Mouse (Mus musculus) neural tube, embryonic 11.5 days (tissue): ENCODE results near the gene Bag5. TPM values are rescaled to one million over a fixed set of nuclear protein-coding genes. Genes with fewer than 3 reads are reported as not detected.

Experiments used
- ATAC-seq: fragments of 200-750 bp; cut with Nextera tagmentation; 2 replicates; pipeline ENCODE4 v1.8.0; 2017; ENCODE audit warnings: moderate number of reproducible peaks, mild to moderate bottlenecking, moderate TSS enrichment, moderate library complexity; ENCODE audit not compliant: insufficient read depth, low FRiP score, low TSS enrichment
- DNase-seq: peaks from one replicate; pipeline ENCODE4 v3.0.0-alpha.2; 2015; ENCODE audit warnings: low spot score
- H3K27ac ChIP-seq: fragments of 300-500 bp; sonication (generic); 2 replicates; pipeline ENCODE4 v1.5.1; 2014; ENCODE audit warnings: low read depth, mild to moderate bottlenecking, low read length
- H3K27me3 ChIP-seq: fragments of 300-500 bp; sonication (generic); 2 replicates; pipeline ENCODE4 v1.6.1; 2014; ENCODE audit warnings: mild to moderate bottlenecking, low read length, mixed read lengths; ENCODE audit not compliant: control insufficient read depth, insufficient read depth
- H3K36me3 ChIP-seq: fragments of 300-500 bp; sonication (generic); 2 replicates; pipeline ENCODE4 v1.6.1; 2014; ENCODE audit warnings: mild to moderate bottlenecking, low read length, moderate library complexity, mixed read lengths; ENCODE audit not compliant: control insufficient read depth, insufficient read depth
- H3K4me1 ChIP-seq: fragments of 300-500 bp; sonication (generic); 2 replicates; pipeline ENCODE4 v1.6.1; 2014; ENCODE audit warnings: low read length, mixed read lengths; ENCODE audit not compliant: control insufficient read depth, insufficient read depth
- H3K4me2 ChIP-seq: fragments of 300-500 bp; sonication (generic); 2 replicates; pipeline ENCODE4 v1.6.1; 2014; ENCODE audit warnings: low read depth, mild to moderate bottlenecking, moderate library complexity
- H3K4me3 ChIP-seq: fragments of 300-500 bp; sonication (generic); 2 replicates; pipeline ENCODE4 v1.5.1; 2014; ENCODE audit warnings: low read depth, low read length
- H3K9ac ChIP-seq: fragments of 300-500 bp; sonication (generic); 2 replicates; pipeline ENCODE4 v1.6.1; 2014; ENCODE audit warnings: mild to moderate bottlenecking, low read length
- H3K9me3 ChIP-seq: fragments of 300-500 bp; sonication (generic); 2 replicates; pipeline ENCODE4 v1.6.1; 2016; ENCODE audit warnings: low read length; ENCODE audit not compliant: control insufficient read depth
- WGBS: fragments of 180-500 bp; shearing (Covaris S2); extraction: QIAGEN DNeasy Blood & Tissue Kit; methylation state at CpG from one replicate; pipeline ENCODE4 v1.1.7; 2014; 5-methylcytosine and 5-hydroxymethylcytosine counted together
- polyA plus RNA-seq: library from polyadenylated mRNA; unstranded; fragments of >200 nt; fragmentation: Nextera tagmentation; extraction: Ambion mirVana; gene quantifications from 2 replicates; pipeline ENCODE4 v1.2.1, GENCODE M21; 2014

Bag5 gene
- polyA plus RNA-seq, 1 experiment from 2014 or later = 60.0 TPM

DNA sequence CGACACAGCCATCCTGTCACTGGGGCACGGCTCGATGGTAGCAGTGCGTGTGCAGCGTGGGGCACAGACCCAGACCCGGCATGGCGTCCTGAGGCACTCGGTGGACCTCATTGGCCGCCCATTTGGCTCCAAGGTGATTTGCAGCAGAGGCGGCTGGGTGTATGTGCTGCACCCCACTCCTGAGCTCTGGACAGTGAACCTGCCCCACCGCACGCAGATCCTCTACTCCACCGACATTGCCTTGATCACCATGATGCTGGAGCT is 34.5 kb downstream of the Bag5 start:
- WGBS = 11% methylated on average over 13 of the region's 13 CpGs
- H3K4me1 ChIP-seq = peaks cover 16% of the 10 kb centered on the region

DNA sequence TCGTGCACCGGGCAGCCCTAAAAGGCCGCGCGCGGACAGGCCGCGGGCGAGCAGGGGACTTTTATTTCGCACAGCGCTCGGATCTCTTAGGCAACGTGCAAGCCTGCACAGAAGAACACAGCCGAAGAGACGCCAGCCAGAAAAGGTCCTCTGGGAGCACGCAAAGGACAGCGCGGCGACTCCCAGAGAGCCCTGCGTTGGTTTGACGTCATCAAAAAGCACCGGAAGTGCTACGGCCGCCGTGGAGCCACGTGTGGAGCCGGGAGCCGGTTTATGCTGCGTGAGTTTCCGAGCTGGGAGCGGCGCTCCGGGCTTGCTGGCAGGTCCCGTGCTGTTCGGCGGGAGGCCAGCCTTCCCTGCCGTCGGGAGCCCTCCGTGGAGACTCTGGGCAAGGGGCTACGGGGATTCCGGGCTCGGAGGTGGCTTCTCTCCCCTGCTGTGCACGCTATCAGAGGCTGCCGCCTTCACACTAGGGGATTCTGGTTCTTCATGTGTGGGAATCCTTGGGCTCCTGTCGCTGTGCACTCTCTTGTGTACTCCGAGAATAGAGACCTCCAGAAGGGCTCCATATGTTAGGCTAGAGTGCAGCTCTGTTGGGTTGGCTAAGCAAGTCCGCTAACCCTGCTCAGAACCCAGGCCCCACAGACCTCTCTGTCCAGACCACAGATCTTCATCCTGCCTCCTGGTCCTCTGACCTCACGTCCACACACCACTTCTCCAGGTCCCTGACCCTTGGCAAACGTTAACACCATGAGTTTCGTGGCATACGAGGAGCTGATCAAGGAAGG is 35.0 kb downstream of the Bag5 start, which contains the start of gene Trmt61a:
TSS of gene Trmt61a (plus strand) at position 224 of the 788 bp plus-strand sequence.
- H3K9me3 ChIP-seq = no peaks in the 10 kb centered on the region
- H3K27me3 ChIP-seq = peaks cover 6% of the 10 kb centered on the region
- ATAC-seq (peak; percentile 84), DNase-seq (peak; percentile 94)
- peaks cover 16% of the 10 kb centered on the region for H3K4me1 ChIP-seq
- H3K27ac ChIP-seq = peak within 1 kb of the TSS; percentile 90
- peak within 1 kb of the TSS; percentile 93 for H3K4me3 ChIP-seq
- under 1% methylated on average over 51 of the region's 51 CpGs for whole genome bisulfite sequencing
- peaks cover 3% of the 10 kb centered on the region for H3K36me3 ChIP-seq
- peak within 1 kb of the TSS; percentile 93 for H3K4me2 ChIP-seq
- H3K9ac ChIP-seq = peak within 1 kb of the TSS; percentile 78

More for the DNA sequence above, 34.5 kb downstream of the Bag5 start:
- ATAC-seq = 0 out of 2 replicates have a peak, but pooled peaks have one; percentile 8
- H3K27me3 ChIP-seq = peaks cover 4% of the 10 kb centered on the region
- no peaks in the 10 kb centered on the region for H3K9me3 ChIP-seq
- peaks cover 3% of the 10 kb centered on the region for H3K36me3 ChIP-seq
- H3K4me2 ChIP-seq = peak overlapping the region; percentile 93
- DNase-seq = no peak
- no peak overlapping the region for H3K27ac ChIP-seq
- H3K9ac ChIP-seq = peak overlapping the region; percentile 78
- peak overlapping the region; percentile 93 for H3K4me3 ChIP-seq

DNA sequence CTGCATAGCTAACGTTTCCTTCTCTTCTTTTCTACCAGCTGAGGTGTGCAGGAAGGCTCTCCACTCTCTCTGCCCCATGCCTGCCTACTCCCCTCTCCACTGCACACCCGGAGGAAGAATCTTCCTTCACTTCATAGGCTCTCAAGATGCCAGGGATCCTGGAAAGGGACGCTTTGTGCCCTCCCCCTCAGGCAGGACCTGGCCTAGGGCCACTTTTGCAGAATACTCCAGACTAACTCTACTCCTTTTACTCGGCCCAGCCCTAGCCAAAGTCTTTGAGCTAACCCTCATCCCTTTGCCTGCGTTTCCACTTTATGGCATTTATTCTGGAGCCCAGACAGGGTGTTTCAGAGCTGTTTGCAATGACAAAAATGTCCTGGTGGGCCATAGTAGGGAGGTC is 35.6 kb downstream of the Bag5 start:
- H3K36me3 ChIP-seq = peaks cover under 1% of the 10 kb centered on the region; the same call in 1 of the 2 replicates
- DNase-seq = no peak
- H3K4me1 ChIP-seq = peaks cover 20% of the 10 kb centered on the region
- H3K27ac ChIP-seq = peak overlapping the region; percentile 90
- H3K27me3 ChIP-seq = peaks cover 6% of the 10 kb centered on the region
- H3K9ac ChIP-seq = peak overlapping the region; percentile 78
- H3K4me3 ChIP-seq = peak overlapping the region; percentile 93
- ATAC-seq = no peak; the same call in 1 of the 2 replicates
- 14% methylated on average over 5 of the region's 5 CpGs for WGBS
- no peaks in the 10 kb centered on the region for H3K9me3 ChIP-seq
- peak overlapping the region; percentile 93 for H3K4me2 ChIP-seq

DNA sequence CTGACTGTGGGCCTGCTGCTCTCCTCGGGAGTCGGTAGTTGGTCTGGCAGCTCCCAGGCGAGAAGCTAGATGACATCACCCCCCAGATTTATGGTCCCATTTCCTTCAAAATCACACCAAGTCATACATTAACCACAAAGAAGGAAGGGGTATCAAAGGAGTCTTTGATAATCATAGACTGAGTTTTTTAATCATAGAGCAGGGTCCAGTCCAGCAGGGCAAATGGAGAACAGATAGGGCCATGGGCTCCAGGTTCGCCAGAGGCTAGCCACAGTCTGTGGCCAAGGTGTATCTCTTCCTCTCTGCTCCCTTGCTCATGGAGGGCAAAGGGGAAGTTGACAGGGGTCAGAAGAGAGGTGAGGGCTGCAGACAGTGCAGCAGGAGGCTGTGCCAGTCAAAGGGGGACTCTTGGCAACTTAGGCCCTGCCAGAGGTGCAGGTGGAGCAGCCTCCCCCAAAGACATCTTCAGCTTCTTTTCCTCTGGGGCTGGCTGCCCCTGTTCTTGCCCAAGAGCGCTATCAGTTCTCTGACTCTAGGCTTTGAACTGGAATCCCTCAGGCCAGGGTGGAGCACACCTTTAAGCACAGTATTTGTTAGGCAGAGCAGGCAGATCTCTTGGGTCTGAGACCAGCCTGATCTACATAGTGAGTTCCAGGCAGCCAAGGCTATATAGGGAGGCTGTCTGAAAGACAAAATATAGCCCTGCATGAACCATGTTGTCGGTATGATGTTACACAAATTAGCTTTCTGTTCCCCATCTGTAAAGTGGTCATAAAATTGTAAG is 37.1 kb downstream of the Bag5 start:
- Histone ChIP-seq H3K36me3 (no peaks in the 10 kb centered on the region), H3K4me1 (peaks cover 21% of the 10 kb centered on the region), H3K9me3 (no peaks in the 10 kb centered on the region), H3K27me3 (peaks cover 6% of the 10 kb centered on the region), H3K27ac (no peak overlapping the region), H3K4me3 (no peak overlapping the region), H3K4me2 (no peak overlapping the region), H3K9ac (no peak overlapping the region)
- WGBS = 74% methylated on average over 6 of the region's 6 CpGs
- DNase-seq (no peak), ATAC-seq (no peak)

DNA sequence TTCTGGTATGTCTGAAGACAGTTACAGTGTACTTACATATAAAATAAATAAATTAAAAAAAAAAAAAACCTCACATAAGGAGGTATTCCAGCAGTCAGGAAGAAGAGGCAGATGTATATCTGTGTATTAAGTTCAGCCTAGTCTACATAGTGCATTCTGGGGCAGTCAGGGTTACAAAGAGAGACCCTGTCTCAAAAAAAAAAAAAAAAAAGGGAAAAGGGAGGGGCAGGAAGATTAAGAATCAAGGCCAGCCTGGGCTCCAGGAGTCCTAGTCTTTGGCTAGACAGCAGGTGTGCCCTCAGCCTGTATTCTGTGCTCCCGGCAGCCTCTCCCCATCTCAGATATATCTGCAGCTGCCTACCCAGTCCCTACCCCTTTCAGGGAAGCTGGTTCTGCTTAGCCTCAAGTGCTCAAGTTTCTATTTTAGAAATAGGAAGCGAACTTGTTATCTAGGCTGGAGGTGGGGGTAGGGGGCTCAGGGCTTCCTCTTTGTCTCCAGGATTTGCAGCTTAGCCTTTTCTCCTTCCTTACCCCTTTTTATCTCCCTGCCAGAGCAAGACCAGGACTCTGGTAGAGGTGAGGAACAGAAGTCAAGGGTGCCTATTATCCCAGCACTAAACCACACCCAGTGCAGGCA is 38.1 kb downstream of the Bag5 start:
- Histone ChIP-seq H3K9ac (no peak overlapping the region), H3K27ac (no peak overlapping the region), H3K36me3 (no peaks in the 10 kb centered on the region), H3K4me2 (no peak overlapping the region), H3K4me3 (no peak overlapping the region), H3K4me1 (peaks cover 26% of the 10 kb centered on the region), H3K27me3 (peaks cover 6% of the 10 kb centered on the region), H3K9me3 (no peaks in the 10 kb centered on the region)
- DNase-seq (no peak), ATAC-seq (no peak)
- WGBS = 82% methylated on average over 2 of the region's 2 CpGs

DNA sequence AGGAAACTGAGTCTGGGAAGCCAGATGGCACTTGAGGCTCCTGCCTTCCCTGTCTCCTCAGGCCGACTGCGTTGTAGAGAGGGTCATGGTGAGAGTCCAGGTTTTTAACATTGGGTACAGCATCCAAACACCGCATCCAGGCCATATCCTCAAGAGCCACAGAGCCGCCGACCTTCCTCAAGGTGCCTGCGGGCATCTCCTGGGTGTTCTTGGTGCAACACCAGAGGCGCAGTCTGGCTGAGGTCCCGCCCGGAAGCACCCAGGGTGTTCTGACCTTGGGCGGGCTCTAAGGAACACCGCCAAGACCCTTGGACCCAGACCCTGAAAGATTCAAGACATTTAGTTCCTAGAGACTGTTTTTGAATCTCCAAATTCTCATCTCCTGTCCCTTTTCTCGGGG is 40.5 kb downstream of the Bag5 start:
- Histone ChIP-seq H3K9me3 (no peaks in the 10 kb centered on the region), H3K27ac (peak overlapping the region; percentile 78), H3K9ac (peak overlapping the region; percentile 66), H3K36me3 (no peaks in the 10 kb centered on the region), H3K4me3 (peak overlapping the region; percentile 83), H3K27me3 (peaks cover 6% of the 10 kb centered on the region), H3K4me1 (peaks cover 22% of the 10 kb centered on the region), H3K4me2 (peak overlapping the region; percentile 88)
- DNase-seq (no peak), ATAC-seq (no peak)
- WGBS = 8% methylated on average over 12 of the region's 12 CpGs

DNA sequence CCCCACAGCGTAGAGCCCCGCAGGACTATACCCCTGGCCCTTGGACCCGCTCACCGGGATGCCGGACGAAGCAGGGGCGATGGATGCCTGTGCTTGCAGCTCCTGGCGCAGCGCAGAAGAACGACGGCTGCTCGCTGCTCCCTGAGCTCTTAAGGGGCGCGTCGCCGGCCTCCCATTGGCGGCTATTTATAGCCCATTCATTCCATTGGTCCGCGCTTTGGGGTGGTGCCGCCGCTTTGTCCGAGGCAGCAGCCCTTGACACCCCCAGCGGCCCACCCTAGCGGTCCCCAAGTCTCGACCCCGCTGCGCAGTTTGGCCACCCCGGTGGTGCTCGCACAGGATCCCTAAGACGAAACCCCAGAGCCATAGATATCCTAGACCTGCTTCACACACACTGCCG is 40.9 kb downstream of the Bag5 start, which contains the start of gene Ckb:
TSS of gene Ckb (minus strand) at position 163 of the 400 bp plus-strand sequence.
- Histone ChIP-seq H3K4me1 (peaks cover 18% of the 10 kb centered on the region), H3K27ac (peak within 1 kb of the TSS; percentile 78), H3K36me3 (no peaks in the 10 kb centered on the region), H3K9ac (peak within 1 kb of the TSS; percentile 71), H3K4me3 (peak within 1 kb of the TSS; percentile 83), H3K4me2 (peak within 1 kb of the TSS; percentile 88), H3K9me3 (no peaks in the 10 kb centered on the region), H3K27me3 (peaks cover 6% of the 10 kb centered on the region)
- DNase-seq = peak; percentile 92
- ATAC-seq = peak; percentile 84
- 0% methylated on average over 31 of the region's 31 CpGs for WGBS

DNA sequence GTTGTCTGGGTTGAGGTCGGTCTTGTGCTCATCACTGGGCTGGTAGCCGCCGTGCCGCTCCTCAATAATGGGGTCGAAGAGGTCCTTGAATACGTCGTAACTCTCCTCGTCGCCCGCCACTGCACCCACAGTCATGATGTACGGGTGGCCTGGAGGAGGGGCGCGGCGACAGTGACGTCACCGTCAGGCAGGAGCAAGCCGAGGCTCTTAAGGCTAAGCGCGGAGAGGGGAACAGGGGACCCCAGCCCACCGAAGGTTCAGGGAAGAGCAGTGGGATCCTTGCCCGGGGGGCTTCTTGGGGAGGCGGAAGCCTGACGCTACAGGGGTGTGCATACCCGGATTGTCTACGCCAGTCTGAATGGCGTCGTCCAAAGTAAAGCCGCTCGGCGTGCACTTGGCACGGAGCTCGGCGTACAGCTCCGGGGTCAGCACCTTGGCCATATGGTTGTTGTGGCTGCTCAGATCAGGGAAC is 41.6 kb downstream of the Bag5 start:
- Histone ChIP-seq H3K4me3 (peak overlapping the region; percentile 83), H3K27ac (peak overlapping the region; percentile 78), H3K36me3 (no peaks in the 10 kb centered on the region), H3K27me3 (peaks cover 6% of the 10 kb centered on the region), H3K9ac (peak overlapping the region; percentile 71), H3K9me3 (no peaks in the 10 kb centered on the region), H3K4me1 (peaks cover 14% of the 10 kb centered on the region), H3K4me2 (peak overlapping the region; percentile 88)
- DNase-seq (peak; percentile 75), ATAC-seq (peak; percentile 36)
- WGBS = under 1% methylated on average over 34 of the region's 34 CpGs
